Mouse (Mus musculus): ENCODE measurements around the gene D630023F18Rik.

The D630023F18Rik gene

GRCm38 (mm10) chr1:65109756-65110435, 13.1 kb downstream of the D630023F18Rik start:
- no peak for DNase-seq (ENCODE audit: low read depth)

- DNase-seq (ENCODE audit: low read depth): no peak
Observed at GRCm38 (mm10) chr1:65109196-65109595, 13.8 kb downstream of the D630023F18Rik start.

GRCm38 (mm10) chr1:65107654-65108279, 15.2 kb downstream of the D630023F18Rik start:
- no peak for DNase-seq (ENCODE audit: low read depth)

GRCm38 (mm10) chr1:65103273-65103672, 19.7 kb downstream of the D630023F18Rik start, which contains the start of gene Cryga:
Gene Cryga, minus strand, starts transcription at chr1:65103373.
- no peak for DNase-seq (ENCODE audit: low read depth)

GRCm38 (mm10) chr1:65096953-65097352, 26.1 kb downstream of the D630023F18Rik start:
- DNase-seq (ENCODE audit: low read depth): no peak

GRCm38 (mm10) chr1:65091566-65091965, 31.4 kb downstream of the D630023F18Rik start:
- DNase-seq (ENCODE audit: low read depth): no peak

GRCm38 (mm10) chr1:65090370-65090769, 32.6 kb downstream of the D630023F18Rik start:
- no peak for DNase-seq (ENCODE audit: low read depth)

- no peak for DNase-seq (ENCODE audit: low read depth)
Observed at GRCm38 (mm10) chr1:65088567-65089356, 34.3 kb downstream of the D630023F18Rik start.

GRCm38 (mm10) chr1:65082188-65082587, 40.8 kb downstream of the D630023F18Rik start, which contains the start of gene Crygb:
Gene Crygb, minus strand, starts transcription at chr1:65082288.
- no peak for DNase-seq (ENCODE audit: low read depth)

- DNase-seq (ENCODE audit: low read depth): no peak
Observed at GRCm38 (mm10) chr1:65075607-65076006, 47.4 kb downstream of the D630023F18Rik start.

- DNase-seq (ENCODE audit: low read depth): no peak
Observed at GRCm38 (mm10) chr1:65073589-65073988, 49.4 kb downstream of the D630023F18Rik start, which contains the start of gene Crygc. Gene Crygc, minus strand, starts transcription at chr1:65073689.

- DNase-seq (ENCODE audit: low read depth): no peak
Observed at GRCm38 (mm10) chr1:65067842-65068241, 55.2 kb downstream of the D630023F18Rik start.

GRCm38 (mm10) chr1:65064201-65064600, 58.8 kb downstream of the D630023F18Rik start:
- DNase-seq (ENCODE audit: low read depth): no peak

GRCm38 (mm10) chr1:65063352-65063751, 59.7 kb downstream of the D630023F18Rik start, which contains the start of gene Crygd:
Gene Crygd, minus strand, starts transcription at chr1:65063452.
- no peak for DNase-seq (ENCODE audit: low read depth)
